Mouse (Mus musculus): ENCODE results near the gene Adarb1. TPM values are rescaled to one million over a fixed set of nuclear protein-coding genes. Genes with fewer than 3 reads are reported as not detected.
A peak's percentile ranks its signal among the peaks of the same experiment; 100 is the strongest.

Adarb1 gene
- total RNA-seq, 2 experiments from 2014 or later, result 94.7 to 110 TPM

GRCm38 (mm10) chr10:77438021-77438420 is 20.0 kb upstream of the Adarb1 start:
- DNase-seq (ENCODE audit: low spot score in 2 of 2), result no peak

- DNase-seq (ENCODE audit: low spot score in 2 of 2), result no peak
Observed at GRCm38 (mm10) chr10:77435343-77435742, 17.3 kb upstream of the Adarb1 start.

- peak; percentile 42 to 43 for DNase-seq (ENCODE audit: low spot score in 2 of 2)
Observed at GRCm38 (mm10) chr10:77434457-77435151, 16.5 kb upstream of the Adarb1 start.

- DNase-seq (ENCODE audit: low spot score in 2 of 2), result no peak
Observed at GRCm38 (mm10) chr10:77434076-77434456, 16.0 kb upstream of the Adarb1 start.

DNA sequence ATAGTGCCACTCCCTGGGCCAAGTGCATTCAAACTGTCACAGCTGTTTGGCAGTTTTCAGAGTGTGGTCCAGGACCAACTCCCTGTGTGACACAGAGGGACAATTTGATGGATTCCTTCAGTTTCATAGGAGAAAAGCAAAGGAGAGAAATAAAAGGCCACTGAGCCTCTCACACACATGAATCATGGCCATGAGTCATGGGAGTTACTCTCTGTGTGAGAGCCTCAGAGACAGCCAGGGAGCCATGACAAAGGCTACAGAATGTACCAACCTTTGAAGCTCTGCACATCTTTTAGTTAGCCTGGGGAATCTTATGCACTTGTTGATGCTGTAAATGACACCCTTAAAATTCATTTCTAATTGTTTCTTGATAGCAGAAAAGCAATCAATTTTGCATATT is 12.7 kb upstream of the Adarb1 start:
- no peak for DNase-seq (ENCODE audit: low spot score in 2 of 2)

DNA sequence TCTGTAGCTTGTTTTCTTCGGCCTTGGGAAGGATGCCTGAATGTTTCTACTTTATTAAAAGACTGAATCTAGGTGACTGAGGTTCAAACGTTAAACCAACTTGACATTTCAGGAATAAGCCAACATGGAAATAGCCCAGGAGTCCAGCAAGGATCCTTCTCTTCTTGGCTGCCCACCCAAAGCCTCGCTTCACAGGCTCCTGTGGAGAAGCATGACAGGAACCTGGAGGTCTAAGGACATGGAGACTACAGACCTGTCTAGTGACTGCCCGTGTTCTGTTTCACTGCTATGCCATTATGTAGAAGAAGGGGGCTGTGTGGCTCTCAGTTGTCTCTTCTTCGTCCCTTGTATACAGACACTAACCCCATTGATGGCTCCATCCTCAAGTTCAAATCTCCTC is 11.9 kb upstream of the Adarb1 start:
- DNase-seq (ENCODE audit: low spot score in 2 of 2), result no peak

GRCm38 (mm10) chr10:77427610-77428009 is 9.5 kb upstream of the Adarb1 start:
- no peak for DNase-seq (ENCODE audit: low spot score in 2 of 2)

- DNase-seq (ENCODE audit: low spot score in 2 of 2), result no peak
Observed at GRCm38 (mm10) chr10:77420190-77420589, 2.1 kb upstream of the Adarb1 start.

DNA sequence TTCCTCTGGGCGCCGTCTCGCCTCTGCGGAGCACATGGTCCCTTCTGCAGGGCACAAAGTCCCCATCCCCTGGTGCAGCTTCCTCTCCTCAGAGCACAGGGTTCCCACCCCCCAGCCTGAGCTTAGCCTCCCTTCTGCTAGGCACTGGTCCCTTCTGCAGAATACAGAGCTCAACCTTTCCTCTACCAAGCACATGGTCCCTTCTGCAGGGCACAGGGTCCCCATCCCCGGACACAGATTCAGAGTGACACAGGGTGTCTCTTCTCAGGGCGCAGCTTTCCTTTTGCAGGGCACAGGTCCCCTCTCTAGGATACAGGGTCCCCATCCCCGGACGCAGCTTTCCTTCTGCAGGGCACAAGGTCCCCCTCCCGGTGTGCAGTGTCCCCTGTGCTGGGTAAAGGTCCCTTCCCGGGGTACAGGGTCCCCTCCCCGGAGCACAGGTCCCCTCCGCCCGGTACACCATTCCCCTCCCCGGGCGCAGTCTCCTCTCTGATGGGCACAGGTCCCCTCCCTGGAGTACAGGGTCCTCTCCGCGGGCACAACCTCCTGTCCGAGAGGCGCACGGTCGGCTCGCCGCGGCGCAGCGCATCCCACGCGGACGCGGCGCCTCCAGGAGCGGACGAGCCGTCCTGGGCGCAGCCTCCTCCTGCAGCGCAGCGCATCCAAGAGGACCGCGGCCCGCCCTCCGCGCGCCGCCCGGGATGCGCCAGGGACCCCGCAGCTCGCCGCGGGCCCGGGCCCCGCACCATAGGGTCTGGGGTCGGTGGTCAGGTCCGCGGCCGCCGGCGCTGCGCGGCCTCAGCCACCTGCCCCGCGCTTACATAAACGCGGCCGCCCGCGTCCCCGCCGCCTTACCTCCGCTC is 599 bp downstream of the Adarb1 start:
- DNase-seq (ENCODE audit: low spot score in 2 of 2), result no peak

DNA sequence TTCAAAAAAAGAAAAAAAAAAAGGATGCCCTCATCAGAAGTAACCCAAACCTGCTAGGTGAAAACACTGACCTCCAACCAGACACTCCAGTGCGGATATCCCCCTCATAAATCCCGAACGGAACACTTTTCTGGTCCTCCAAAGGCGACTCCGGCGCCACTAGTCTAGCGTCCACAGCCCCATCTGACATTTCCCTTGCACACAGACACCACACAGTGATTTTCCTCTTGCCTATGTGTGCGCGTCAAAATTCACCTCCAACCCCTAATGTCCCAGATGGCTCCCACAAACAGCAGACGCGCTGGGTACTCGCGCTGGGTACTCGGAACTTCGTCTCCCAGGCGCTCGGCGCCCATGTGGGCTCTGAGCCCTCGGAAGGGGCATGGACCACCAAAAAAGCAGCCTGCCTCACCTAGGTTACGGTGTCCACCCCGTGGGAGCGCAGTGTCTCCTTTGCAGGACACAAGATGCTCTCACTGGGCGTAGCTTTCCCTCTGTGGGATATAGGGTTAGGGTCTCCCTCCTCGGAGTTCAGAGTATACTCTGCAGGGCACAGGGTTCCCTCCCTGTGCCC is 1.3 kb downstream of the Adarb1 start:
- DNase-seq (ENCODE audit: low spot score in 2 of 2), result no peak

GRCm38 (mm10) chr10:77415867-77416266 is 2.2 kb downstream of the Adarb1 start:
- DNase-seq (ENCODE audit: low spot score in 2 of 2), result no peak

DNA sequence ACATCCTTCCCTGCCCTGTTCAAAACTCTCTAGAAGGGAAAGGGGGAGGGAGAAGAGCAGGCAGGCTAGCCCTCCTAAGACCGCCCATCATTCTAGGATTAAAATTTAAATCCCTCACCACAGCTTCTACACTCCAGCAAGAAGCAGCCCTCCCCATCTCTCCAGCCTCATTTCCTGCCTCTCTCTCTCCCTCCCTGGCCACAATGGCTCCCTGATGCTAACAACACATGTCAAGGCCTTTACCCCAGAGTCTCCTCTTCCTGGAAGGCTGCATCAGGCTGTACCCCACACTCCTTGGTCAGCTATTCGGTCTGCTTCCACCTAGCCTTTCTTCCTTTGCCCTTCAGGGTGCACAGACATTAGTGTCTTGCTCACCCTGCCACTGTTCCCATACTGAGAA is 4.3 kb downstream of the Adarb1 start:
- DNase-seq (ENCODE audit: low spot score in 2 of 2), result no peak

GRCm38 (mm10) chr10:77409154-77409553 is 8.9 kb downstream of the Adarb1 start:
- DNase-seq (ENCODE audit: low spot score in 2 of 2), result no peak

GRCm38 (mm10) chr10:77408241-77408640 is 9.8 kb downstream of the Adarb1 start:
- DNase-seq (ENCODE audit: low spot score in 2 of 2), result no peak

DNA sequence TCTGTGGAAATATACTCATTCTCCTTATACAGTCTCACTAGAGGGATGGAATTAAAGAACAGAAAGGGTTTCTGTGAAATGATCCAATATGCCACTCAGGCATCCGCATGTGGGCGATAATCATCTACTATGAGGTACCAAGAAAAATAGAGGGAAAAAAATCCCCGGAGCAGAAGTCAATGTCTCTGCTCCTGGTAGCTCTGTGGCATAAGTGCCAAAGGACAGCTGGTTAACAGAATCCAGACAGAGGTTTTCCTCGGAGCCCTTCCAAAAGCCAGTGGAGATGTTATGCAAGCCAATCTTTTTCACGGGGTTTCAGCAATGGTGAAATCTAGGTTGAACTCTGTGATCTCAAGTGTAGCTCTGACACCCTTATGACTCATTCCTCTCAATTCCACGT is 11.6 kb downstream of the Adarb1 start:
- no peak for DNase-seq (ENCODE audit: low spot score in 2 of 2)

- no peak for DNase-seq (ENCODE audit: low spot score in 2 of 2)
Observed at GRCm38 (mm10) chr10:77402463-77402862, 15.6 kb downstream of the Adarb1 start.

GRCm38 (mm10) chr10:77401039-77401438 is 17.0 kb downstream of the Adarb1 start:
- no peak for DNase-seq (ENCODE audit: low spot score in 2 of 2)

DNA sequence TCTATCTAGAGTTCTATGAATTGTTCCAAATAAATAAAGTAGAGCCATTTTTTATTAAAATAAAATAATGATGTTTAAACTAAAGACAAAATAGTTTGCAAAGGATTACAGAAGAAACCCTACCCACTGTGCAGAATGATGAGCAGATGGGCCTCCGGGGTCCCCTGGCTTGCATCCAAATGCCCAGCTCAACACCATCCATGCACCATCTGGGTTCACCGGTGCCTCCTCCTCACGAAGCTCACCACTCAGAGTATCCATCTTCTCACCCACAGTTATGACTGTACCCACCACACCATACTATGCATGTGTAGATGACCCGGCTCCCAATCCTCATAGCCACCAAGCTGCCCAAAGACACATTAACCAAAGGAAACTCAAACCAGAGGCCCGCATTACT is 18.1 kb downstream of the Adarb1 start:
- no peak for DNase-seq (ENCODE audit: low spot score in 2 of 2)

- DNase-seq (ENCODE audit: low spot score in 2 of 2), result no peak
Observed at GRCm38 (mm10) chr10:77398082-77398481, 20.0 kb downstream of the Adarb1 start.

GRCm38 (mm10) chr10:77397056-77397642 is 20.9 kb downstream of the Adarb1 start:
- no peak for DNase-seq (ENCODE audit: low spot score in 2 of 2)

GRCm38 (mm10) chr10:77396015-77396414 is 22.1 kb downstream of the Adarb1 start:
- no peak for DNase-seq (ENCODE audit: low spot score in 2 of 2)

DNA sequence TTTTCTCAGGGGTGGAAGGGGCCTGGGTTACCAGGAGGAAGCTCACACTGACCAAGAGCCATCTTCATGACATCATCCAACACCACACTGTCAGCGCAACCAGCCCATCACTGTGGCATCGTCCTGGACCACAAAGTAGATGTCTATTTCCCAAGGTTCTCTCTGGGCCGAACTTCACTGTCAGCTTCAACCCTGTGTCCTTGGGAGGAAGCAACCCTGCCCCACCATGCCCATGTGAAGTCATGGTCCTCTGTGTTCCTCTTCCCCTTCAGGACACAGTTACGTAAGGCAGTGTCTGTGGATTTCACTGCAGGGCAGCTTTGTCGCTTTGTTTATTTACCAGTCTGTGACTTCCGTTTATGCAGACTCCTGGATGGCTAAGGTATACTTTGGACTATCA is 27.0 kb downstream of the Adarb1 start:
- no peak for DNase-seq (ENCODE audit: low spot score in 2 of 2)
